Mouse (Mus musculus): ENCODE results near the gene Tmco3. TPM values are rescaled to one million over a fixed set of nuclear protein-coding genes. Genes with fewer than 3 reads are reported as not detected.

Gene Tmco3
- polyA plus RNA-seq, 2 experiments: 3.7 to 3.9 TPM

- Histone ChIP-seq H3K27ac (no peak overlapping the region), H3K4me3 (ENCODE audit: insufficient read depth in 1 of 2, low read depth in 2 of 2, low read length in 2 of 2) (no peak overlapping the region), H3K4me2 (ENCODE audit: low read depth) (no peak overlapping the region), H3K9ac (replicated peaks) (no peak overlapping the region), H3K9me3 (ENCODE audit: control insufficient read depth, low read length) (no peaks in the 10 kb centered on the region), H3K27me3 (ENCODE audit: control insufficient read depth, insufficient read depth, low read length) (no peaks in the 10 kb centered on the region), H3K4me1 (replicated peaks; ENCODE audit: control insufficient read depth in 2 of 2, insufficient read depth in 2 of 2, low read length in 1 of 2) (no peaks in the 10 kb centered on the region; a peak in 1 of 4 replicates), H3K36me3 (replicated peaks; ENCODE audit: control insufficient read depth, insufficient read depth, low read depth) (no peaks in the 10 kb centered on the region)
- no peak for DNase-seq (ENCODE audit: low read depth in 3 of 3, low spot score in 3 of 3)
- 78% methylated on average over 6 of the region's 6 CpGs for WGBS (ENCODE audit: insufficient replicate concordance)
- TF ChIP-seq EP300 (IDR thresholded peaks at IDR 0.05; ENCODE audit: low read depth) (no peak), CTCF (IDR thresholded peaks at IDR 0.05; ENCODE audit: low read depth) (no peak)
- ATAC-seq (ENCODE audit: insufficient read depth): no peak
These were observed 17.5 kb downstream of the Tmco3 start for GRCm38 (mm10) chr8:13305459-13305858.

- WGBS (ENCODE audit: insufficient replicate concordance): 92% methylated on average over 4 of the region's 4 CpGs
- no peaks in the 10 kb centered on the region for H3K9me3 ChIP-seq (ENCODE audit: control insufficient read depth, low read length)
- no peaks in the 10 kb centered on the region for H3K27me3 ChIP-seq (ENCODE audit: control insufficient read depth, insufficient read depth, low read length)
- no peak for ATAC-seq (ENCODE audit: insufficient read depth)
- no peaks in the 10 kb centered on the region; a peak in 1 of 4 replicates for H3K4me1 ChIP-seq (replicated peaks; ENCODE audit: control insufficient read depth in 2 of 2, insufficient read depth in 2 of 2, low read length in 1 of 2)
- H3K4me3 ChIP-seq (ENCODE audit: insufficient read depth in 1 of 2, low read depth in 2 of 2, low read length in 2 of 2): no peak overlapping the region
- H3K36me3 ChIP-seq (replicated peaks; ENCODE audit: control insufficient read depth, insufficient read depth, low read depth): no peaks in the 10 kb centered on the region
- no peak overlapping the region for H3K4me2 ChIP-seq (ENCODE audit: low read depth)
- no peak overlapping the region for H3K9ac ChIP-seq (replicated peaks)
- TF ChIP-seq EP300 (IDR thresholded peaks at IDR 0.05; ENCODE audit: low read depth): no peak
- peak; percentile 46 for TF ChIP-seq CTCF (IDR thresholded peaks at IDR 0.05; ENCODE audit: low read depth)
- H3K27ac ChIP-seq: no peak overlapping the region
- DNase-seq (ENCODE audit: low read depth in 3 of 3, low spot score in 3 of 3): no peak
These were observed 17.9 kb downstream of the Tmco3 start for GRCm38 (mm10) chr8:13305884-13306283.

GRCm38 (mm10) chr8:13306309-13306909 is 18.4 kb downstream of the Tmco3 start:
- WGBS (ENCODE audit: insufficient replicate concordance): 43% methylated on average over 7 of the region's 7 CpGs
- no peaks in the 10 kb centered on the region for H3K36me3 ChIP-seq (replicated peaks; ENCODE audit: control insufficient read depth, insufficient read depth, low read depth)
- no peak for TF ChIP-seq EP300 (IDR thresholded peaks at IDR 0.05; ENCODE audit: low read depth)
- no peak for TF ChIP-seq CTCF (IDR thresholded peaks at IDR 0.05; ENCODE audit: low read depth)
- peak in 1 of 3 experiments; percentile 24 for DNase-seq (ENCODE audit: low read depth in 3 of 3, low spot score in 3 of 3)
- H3K9ac ChIP-seq (replicated peaks): no peak overlapping the region
- H3K4me3 ChIP-seq (ENCODE audit: insufficient read depth in 1 of 2, low read depth in 2 of 2, low read length in 2 of 2): no peak overlapping the region
- no peaks in the 10 kb centered on the region for H3K27me3 ChIP-seq (ENCODE audit: control insufficient read depth, insufficient read depth, low read length)
- H3K9me3 ChIP-seq (ENCODE audit: control insufficient read depth, low read length): no peaks in the 10 kb centered on the region
- ATAC-seq (ENCODE audit: insufficient read depth): peak; percentile 47; the same call in 1 of the 2 replicates
- no peak overlapping the region for H3K27ac ChIP-seq
- H3K4me2 ChIP-seq (ENCODE audit: low read depth): no peak overlapping the region
- no peaks in the 10 kb centered on the region; a peak in 1 of 4 replicates for H3K4me1 ChIP-seq (replicated peaks; ENCODE audit: control insufficient read depth in 2 of 2, insufficient read depth in 2 of 2, low read length in 1 of 2)

GRCm38 (mm10) chr8:13306916-13307315 is 18.9 kb downstream of the Tmco3 start:
- Histone ChIP-seq H3K36me3 (replicated peaks; ENCODE audit: control insufficient read depth, insufficient read depth, low read depth) (no peaks in the 10 kb centered on the region), H3K9me3 (ENCODE audit: control insufficient read depth, low read length) (no peaks in the 10 kb centered on the region), H3K27ac (no peak overlapping the region), H3K4me2 (ENCODE audit: low read depth) (no peak overlapping the region), H3K27me3 (ENCODE audit: control insufficient read depth, insufficient read depth, low read length) (no peaks in the 10 kb centered on the region), H3K9ac (replicated peaks) (no peak overlapping the region), H3K4me1 (replicated peaks; ENCODE audit: control insufficient read depth in 2 of 2, insufficient read depth in 2 of 2, low read length in 1 of 2) (no peaks in the 10 kb centered on the region; a peak in 1 of 4 replicates), H3K4me3 (ENCODE audit: insufficient read depth in 1 of 2, low read depth in 2 of 2, low read length in 2 of 2) (no peak overlapping the region)
- no peak for ATAC-seq (ENCODE audit: insufficient read depth)
- 59% methylated on average over 9 of the region's 9 CpGs for WGBS (ENCODE audit: insufficient replicate concordance)
- no peak for DNase-seq (ENCODE audit: low read depth in 3 of 3, low spot score in 3 of 3)
- no peak for TF ChIP-seq EP300 (IDR thresholded peaks at IDR 0.05; ENCODE audit: low read depth)
- TF ChIP-seq CTCF (IDR thresholded peaks at IDR 0.05; ENCODE audit: low read depth): no peak

GRCm38 (mm10) chr8:13314922-13315321 is 26.9 kb downstream of the Tmco3 start:
- Histone ChIP-seq H3K4me1 (replicated peaks; ENCODE audit: control insufficient read depth in 2 of 2, insufficient read depth in 2 of 2, low read length in 1 of 2) (peaks cover 0 to 3% of the 10 kb centered on the region in 2 experiments; a peak in 2 of 4 replicates), H3K9ac (replicated peaks) (no peak overlapping the region), H3K4me2 (ENCODE audit: low read depth) (no peak overlapping the region), H3K27ac (no peak overlapping the region), H3K27me3 (ENCODE audit: control insufficient read depth, insufficient read depth, low read length) (no peaks in the 10 kb centered on the region), H3K4me3 (ENCODE audit: insufficient read depth in 1 of 2, low read depth in 2 of 2, low read length in 2 of 2) (no peak overlapping the region), H3K9me3 (ENCODE audit: control insufficient read depth, low read length) (no peaks in the 10 kb centered on the region), H3K36me3 (replicated peaks; ENCODE audit: control insufficient read depth, insufficient read depth, low read depth) (no peaks in the 10 kb centered on the region)
- ATAC-seq (ENCODE audit: insufficient read depth): no peak
- DNase-seq (ENCODE audit: low read depth in 3 of 3, low spot score in 3 of 3): no peak
- 47% methylated on average over 3 of the region's 3 CpGs for WGBS (ENCODE audit: insufficient replicate concordance)
- no peak for TF ChIP-seq EP300 (IDR thresholded peaks at IDR 0.05; ENCODE audit: low read depth)
- no peak for TF ChIP-seq CTCF (IDR thresholded peaks at IDR 0.05; ENCODE audit: low read depth)

All from liver, embryonic 14.5 days (tissue).